8 mouse cellular contexts compared by ENCODE assay signal in genomic region chr9:120929081-120929480, GRCm38 (mm10). TPM values are rescaled to one million over a fixed set of nuclear protein-coding genes. Genes with fewer than 3 reads are reported as not detected.
DNase-seq lines count a peak whose midpoint lies in the region; ATAC-seq and TF ChIP-seq lines count a peak whose summit lies in the region.

Gene Ctnnb1 (plus strand): TSS chr9:120929216.

- H3K9ac ChIP-seq in lung, embryonic 14.5 days = no peak within 1 kb of the TSS
- H3K9ac ChIP-seq in embryonic facial prominence, embryonic 11.5 days (replicated peaks; ENCODE audit: low read length) = no peak within 1 kb of the TSS
- H3K9ac ChIP-seq in heart, embryonic 12.5 days = no peak within 1 kb of the TSS

- H3K9me3 ChIP-seq in lung, embryonic 14.5 days (ENCODE audit: low read depth, low read length) = no peaks in the 10 kb centered on the region
- H3K9me3 ChIP-seq in embryonic facial prominence, embryonic 11.5 days (replicated peaks; ENCODE audit: control insufficient read depth, low read length) = no peaks in the 10 kb centered on the region
- H3K9me3 ChIP-seq in heart, embryonic 12.5 days (replicated peaks) = no peaks in the 10 kb centered on the region

- no peaks in the 10 kb centered on the region for H3K36me3 ChIP-seq in lung, embryonic 14.5 days (ENCODE audit: insufficient read depth)
- H3K36me3 ChIP-seq in embryonic facial prominence, embryonic 11.5 days (replicated peaks; ENCODE audit: control insufficient read depth, insufficient read depth, low read depth, low read length) = no peaks in the 10 kb centered on the region
- no peaks in the 10 kb centered on the region for H3K36me3 ChIP-seq in heart, embryonic 12.5 days

- H3K27me3 ChIP-seq in lung, embryonic 14.5 days (ENCODE audit: insufficient read depth, low read length) = no peaks in the 10 kb centered on the region
- H3K27me3 ChIP-seq in embryonic facial prominence, embryonic 11.5 days (ENCODE audit: control insufficient read depth, insufficient read depth, low read length) = no peaks in the 10 kb centered on the region
- H3K27me3 ChIP-seq in heart, embryonic 12.5 days (replicated peaks) = no peaks in the 10 kb centered on the region

- 80% methylated on average over 11 of the region's 11 CpGs for WGBS in lung, embryonic 14.5 days
- whole genome bisulfite sequencing in embryonic facial prominence, embryonic 11.5 days = 82% methylated on average over 11 of the region's 11 CpGs
- 85% methylated on average over 11 of the region's 11 CpGs for WGBS in heart, embryonic 12.5 days

- no peak for ATAC-seq in lung, embryonic 14.5 days (ENCODE audit: insufficient read depth)
- ATAC-seq in embryonic facial prominence, embryonic 11.5 days (replicated peaks; ENCODE audit: insufficient number of reproducible peaks, low FRiP score, low TSS enrichment, low read depth) = no peak
- ATAC-seq in heart, embryonic 12.5 days (ENCODE audit: insufficient number of reproducible peaks, low FRiP score) = no peak
- ATAC-seq in monocyte, adult 5-6 weeks (replicated peaks; ENCODE audit: insufficient number of reproducible peaks, low FRiP score, low TSS enrichment, poor library complexity, severe bottlenecking) = no peak

- intact Hi-C loops in left cerebral cortex, postnatal 10 days (cut with DNase I) = no loop called here

- no peak for DNase-seq in lung, embryonic 14.5 days
- no peak for DNase-seq in lung, adult 18-20 months
- no peak for DNase-seq in embryonic facial prominence, embryonic 11.5 days (ENCODE audit: low spot score)
- DNase-seq in left cerebral cortex, postnatal 10 days (ENCODE audit: extremely low spot score in 1 of 2, low spot score in 2 of 2) = no peak
- no peak for DNase-seq in embryo, embryonic 10 days (ENCODE audit: low spot score)
- DNase-seq in urinary bladder, postnatal 14 days (ENCODE audit: low spot score) = no peak

- no peaks in the 10 kb centered on the region for H3K4me1 ChIP-seq in lung, embryonic 14.5 days (ENCODE audit: insufficient read depth)
- H3K4me1 ChIP-seq in embryonic facial prominence, embryonic 11.5 days (ENCODE audit: control insufficient read depth, insufficient read depth, low read length) = no peaks in the 10 kb centered on the region
- H3K4me1 ChIP-seq in heart, embryonic 12.5 days (replicated peaks) = peaks cover 9% of the 10 kb centered on the region; the same call in 1 of the 2 replicates

- no peak within 1 kb of the TSS for H3K4me3 ChIP-seq in lung, embryonic 14.5 days (ENCODE audit: low read depth, low read length)
- H3K4me3 ChIP-seq in embryonic facial prominence, embryonic 11.5 days (ENCODE audit: low read depth, low read length) = no peak within 1 kb of the TSS
- no peak within 1 kb of the TSS for H3K4me3 ChIP-seq in heart, embryonic 12.5 days

- no peak within 1 kb of the TSS for H3K27ac ChIP-seq in lung, embryonic 14.5 days (ENCODE audit: low read depth)
- no peak within 1 kb of the TSS for H3K27ac ChIP-seq in embryonic facial prominence, embryonic 11.5 days (replicated peaks; ENCODE audit: low read depth, low read length)
- no peak within 1 kb of the TSS for H3K27ac ChIP-seq in heart, embryonic 12.5 days (ENCODE audit: poor library complexity, severe bottlenecking)

- H3K4me2 ChIP-seq in lung, embryonic 14.5 days = no peak within 1 kb of the TSS
- H3K4me2 ChIP-seq in embryonic facial prominence, embryonic 11.5 days (ENCODE audit: low read depth, low read length) = no peak within 1 kb of the TSS
- H3K4me2 ChIP-seq in heart, embryonic 12.5 days = no peak within 1 kb of the TSS

- no peak for TF ChIP-seq CTCF in lung, embryonic 14.5 days (IDR thresholded peaks at IDR 0.05; ENCODE audit: low read depth)

RNA-seq across cellular contexts. Expression of gene Ctnnb1, which starts in this region (rescaled TPM):
- polyA plus RNA-seq in lung, embryonic 14.5 days (2014; fragmentation: Nextera tagmentation; extraction: Ambion mirVana) = 701 and 711 TPM in 2 replicates
- 933 and 966 TPM in 2 replicates for polyA plus RNA-seq in embryonic facial prominence, embryonic 11.5 days (2014; fragmentation: Nextera tagmentation; extraction: Ambion mirVana)
- polyA plus RNA-seq in heart, embryonic 12.5 days (2016; fragmentation: Nextera tagmentation; extraction: Ambion mirVana) = 397 and 414 TPM in 2 replicates
- 100 to 1,000 TPM; 681 to 724 TPM for total RNA-seq in left cerebral cortex, postnatal 10 days (2021)
- 355 to 477 TPM (median 465 TPM) in 3 replicates for total RNA-seq in monocyte, adult 5-6 weeks (2017)
